Comparison of ENCODE assay signal across 8 mouse cellular contexts in the genomic region with DNA sequence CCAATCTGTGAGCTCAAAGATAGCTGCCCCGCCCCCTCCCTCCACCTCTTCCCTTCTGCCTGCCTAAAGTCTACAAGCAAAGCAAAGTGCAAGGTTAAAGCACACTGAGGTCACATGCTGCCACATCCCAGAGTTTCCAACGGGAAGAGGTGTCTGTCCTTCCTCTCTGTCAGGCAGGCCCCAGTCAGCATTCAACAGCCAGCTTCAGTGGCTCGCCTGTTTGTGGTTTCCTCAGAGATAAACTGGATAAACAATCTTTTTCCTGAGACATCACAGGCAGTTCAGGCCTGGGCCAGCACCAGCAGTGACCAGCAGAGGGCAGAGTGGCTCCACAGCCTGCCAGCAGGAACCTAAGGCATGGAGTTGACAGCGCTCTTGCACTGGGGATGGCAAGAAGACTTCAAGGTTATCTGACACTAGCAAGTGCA. TPM values are rescaled to one million over a fixed set of nuclear protein-coding genes. Genes with fewer than 3 reads are reported as not detected.
DNase-seq lines count a peak whose midpoint lies in the region; ATAC-seq and TF ChIP-seq lines count a peak whose summit lies in the region.

No protein-coding gene starts in this region.

- no peak for TF ChIP-seq POLR2A in embryonic fibroblast, embryonic 13.5 days (IDR thresholded peaks at IDR 0.05; ENCODE audit: low read depth, low read length)

- no peak overlapping the region for H3K9ac ChIP-seq in kidney, embryonic 14.5 days (ENCODE audit: low read depth, low read length)
- H3K9ac ChIP-seq in limb, embryonic 15.5 days = no peak overlapping the region

- TF ChIP-seq CTCF in embryonic fibroblast, embryonic 13.5 days (IDR thresholded peaks at IDR 0.05; ENCODE audit: borderline replicate concordance, insufficient read depth, low read length) = peak; percentile 98

- H3K27ac ChIP-seq in embryonic fibroblast, embryonic 13.5 days (ENCODE audit: insufficient read depth, low read length) = no peak overlapping the region
- peak overlapping the region; percentile 64 for H3K27ac ChIP-seq in heart, embryonic 10.5 days
- H3K27ac ChIP-seq in kidney, embryonic 14.5 days (ENCODE audit: low read depth, low read length) = no peak overlapping the region
- H3K27ac ChIP-seq in limb, embryonic 15.5 days = no peak overlapping the region

- H3K4me3 ChIP-seq in embryonic fibroblast, embryonic 13.5 days (ENCODE audit: insufficient read depth, low read length) = no peak overlapping the region
- no peak overlapping the region for H3K4me3 ChIP-seq in heart, embryonic 10.5 days
- no peak overlapping the region for H3K4me3 ChIP-seq in kidney, embryonic 14.5 days (ENCODE audit: low read length)
- no peak overlapping the region for H3K4me3 ChIP-seq in limb, embryonic 15.5 days

- peaks cover 24% of the 10 kb centered on the region for H3K36me3 ChIP-seq in heart, embryonic 10.5 days
- H3K36me3 ChIP-seq in kidney, embryonic 14.5 days (ENCODE audit: control insufficient read depth, insufficient read depth, low read length) = peaks cover 11% of the 10 kb centered on the region; the same call in 1 of the 2 replicates
- peaks cover 11% of the 10 kb centered on the region; the same call in 1 of the 2 replicates for H3K36me3 ChIP-seq in limb, embryonic 15.5 days

- no peaks in the 10 kb centered on the region for H3K4me1 ChIP-seq in embryonic fibroblast, embryonic 13.5 days (ENCODE audit: control insufficient read depth, insufficient read depth, low read length)
- peaks cover 16% of the 10 kb centered on the region for H3K4me1 ChIP-seq in heart, embryonic 10.5 days
- no peaks in the 10 kb centered on the region for H3K4me1 ChIP-seq in kidney, embryonic 14.5 days (ENCODE audit: control insufficient read depth, insufficient read depth, low read length)
- 0 out of 2 replicates have a peak, but pooled peaks cover 5% of the 10 kb centered on the region for H3K4me1 ChIP-seq in limb, embryonic 15.5 days

- 9% methylated on average over 4 of the region's 4 CpGs for WGBS in heart, embryonic 10.5 days
- WGBS in kidney, embryonic 14.5 days = 35% methylated on average over 4 of the region's 4 CpGs
- 26% methylated on average over 4 of the region's 4 CpGs for WGBS in limb, embryonic 15.5 days

- H3K4me2 ChIP-seq in kidney, embryonic 14.5 days (replicated peaks; ENCODE audit: low read depth, low read length) = no peak overlapping the region
- no peak overlapping the region for H3K4me2 ChIP-seq in limb, embryonic 15.5 days

- H3K9me3 ChIP-seq in heart, embryonic 10.5 days = no peaks in the 10 kb centered on the region
- no peaks in the 10 kb centered on the region for H3K9me3 ChIP-seq in kidney, embryonic 14.5 days (ENCODE audit: control insufficient read depth, low read length)
- H3K9me3 ChIP-seq in limb, embryonic 15.5 days = no peaks in the 10 kb centered on the region

- peak; percentile 97 for DNase-seq in 416B (ENCODE audit: low read depth)
- DNase-seq in adrenal gland, postnatal 36 days = peak; percentile 91 to 92
- DNase-seq in heart, embryonic 10.5 days (ENCODE audit: low spot score) = peak; percentile 93
- DNase-seq in monocyte, adult 2 months (ENCODE audit: low read depth in 1 of 2, low spot score in 2 of 2) = peak; percentile 40 to 66
- DNase-seq in spleen, postnatal 14 days (ENCODE audit: low spot score in 2 of 2) = peak; percentile 65 to 78

- H3K27me3 ChIP-seq in heart, embryonic 10.5 days (ENCODE audit: insufficient read depth, poor library complexity, severe bottlenecking) = no peaks in the 10 kb centered on the region
- H3K27me3 ChIP-seq in kidney, embryonic 14.5 days (ENCODE audit: control insufficient read depth, insufficient read depth, low read length) = no peaks in the 10 kb centered on the region
- H3K27me3 ChIP-seq in limb, embryonic 15.5 days = no peaks in the 10 kb centered on the region

- peak; percentile 83 for ATAC-seq in kidney, embryonic 14.5 days (ENCODE audit: low FRiP score, low TSS enrichment)
- ATAC-seq in limb, embryonic 15.5 days (ENCODE audit: insufficient number of reproducible peaks, low FRiP score, low TSS enrichment, low read depth) = peak; percentile 72; the same call in 1 of the 2 replicates

RNA-seq across cellular contexts. Expression of a gene that starts 22.0 kb away (rescaled TPM):
- 10 to 100 TPM; 15.6 to 25.4 TPM for total RNA-seq in adrenal gland, postnatal 36 days (2021)
- 58.3 and 68.6 TPM in 2 replicates for polyA plus RNA-seq in embryonic fibroblast, embryonic 13.5 days (2011; ENCODE audit: insufficient read length, low read depth, missing spikeins)
- 68.8 and 73.9 TPM in 2 replicates for polyA plus RNA-seq in heart, embryonic 10.5 days (2016; fragmentation: Nextera tagmentation; extraction: Ambion mirVana)
- 32.6 and 41.7 TPM in 2 replicates for polyA plus RNA-seq in kidney, embryonic 14.5 days (2014; fragmentation: Nextera tagmentation; extraction: Ambion mirVana)
- 102 and 108 TPM in 2 replicates for polyA plus RNA-seq in limb, embryonic 15.5 days (2015; fragmentation: Nextera tagmentation; extraction: Ambion mirVana)

RNA-seq across cellular contexts. Expression of a gene that starts 56.8 kb away (rescaled TPM):
- 10 to 100 TPM in 1 of 2 experiments, 1 to 10 TPM in 1; 8.0 to 12.7 TPM for total RNA-seq in adrenal gland, postnatal 36 days (2021)
- polyA plus RNA-seq in embryonic fibroblast, embryonic 13.5 days (2011; ENCODE audit: insufficient read length, low read depth, missing spikeins) = 21.1 and 22.8 TPM in 2 replicates
- 7.9 and 9.5 TPM in 2 replicates for polyA plus RNA-seq in heart, embryonic 10.5 days (2016; fragmentation: Nextera tagmentation; extraction: Ambion mirVana)
- 7.0 and 7.8 TPM in 2 replicates for polyA plus RNA-seq in kidney, embryonic 14.5 days (2014; fragmentation: Nextera tagmentation; extraction: Ambion mirVana)
- polyA plus RNA-seq in limb, embryonic 15.5 days (2015; fragmentation: Nextera tagmentation; extraction: Ambion mirVana) = 15.6 and 17.9 TPM in 2 replicates
